Mouse (Mus musculus) layer of hippocampus, adult 9-10 months (tissue): ENCODE results near the gene Sez6l.

Source experiments
- DNase-seq: peaks from one replicate; pipeline ENCODE4 v3.0.0; 2022; ENCODE audit warnings: low spot score

Sez6l gene

GRCm38 (mm10) chr5:112584155-112584769, 7.3 kb upstream of the Sez6l start:
- DNase-seq: no peak

- DNase-seq: no peak
Measured at GRCm38 (mm10) chr5:112583304-112583703, 6.3 kb upstream of the Sez6l start.

GRCm38 (mm10) chr5:112577750-112578149, 765 bp upstream of the Sez6l start:
- no peak for DNase-seq

GRCm38 (mm10) chr5:112576361-112576992, 508 bp downstream of the Sez6l start:
- no peak for DNase-seq

- DNase-seq: no peak
Measured at GRCm38 (mm10) chr5:112575151-112575915, 1.7 kb downstream of the Sez6l start.

GRCm38 (mm10) chr5:112573916-112574315, 3.1 kb downstream of the Sez6l start:
- DNase-seq: peak; percentile 71

GRCm38 (mm10) chr5:112572217-112572616, 4.8 kb downstream of the Sez6l start:
- DNase-seq: no peak

GRCm38 (mm10) chr5:112565489-112565888, 11.5 kb downstream of the Sez6l start:
- no peak for DNase-seq

GRCm38 (mm10) chr5:112565083-112565482, 11.9 kb downstream of the Sez6l start:
- no peak for DNase-seq

- no peak for DNase-seq
Measured at GRCm38 (mm10) chr5:112560869-112561499, 16.0 kb downstream of the Sez6l start.

- no peak for DNase-seq
Measured at GRCm38 (mm10) chr5:112560139-112560538, 16.8 kb downstream of the Sez6l start.

- no peak for DNase-seq
Measured at GRCm38 (mm10) chr5:112557396-112557795, 19.6 kb downstream of the Sez6l start.

GRCm38 (mm10) chr5:112556640-112557039, 20.3 kb downstream of the Sez6l start:
- no peak for DNase-seq

- DNase-seq: no peak
Measured at GRCm38 (mm10) chr5:112554508-112554907, 22.5 kb downstream of the Sez6l start.

GRCm38 (mm10) chr5:112552786-112553185, 24.2 kb downstream of the Sez6l start:
- DNase-seq: no peak

GRCm38 (mm10) chr5:112551975-112552728, 24.8 kb downstream of the Sez6l start:
- DNase-seq: peak; percentile 71

- no peak for DNase-seq
Measured at GRCm38 (mm10) chr5:112548846-112549620, 28.0 kb downstream of the Sez6l start.

- DNase-seq: no peak
Measured at GRCm38 (mm10) chr5:112546771-112547170, 30.2 kb downstream of the Sez6l start.

GRCm38 (mm10) chr5:112538295-112538694, 38.7 kb downstream of the Sez6l start:
- no peak for DNase-seq

- no peak for DNase-seq
Measured at GRCm38 (mm10) chr5:112535868-112536267, 41.1 kb downstream of the Sez6l start.

GRCm38 (mm10) chr5:112534146-112534545, 42.8 kb downstream of the Sez6l start:
- DNase-seq: no peak
